Mouse (Mus musculus): ENCODE results near the gene Pink1. TPM values are rescaled to one million over a fixed set of nuclear protein-coding genes. Genes with fewer than 3 reads are reported as not detected.

Pink1 gene
- 138 and 152 TPM in 2 replicates for polyA plus RNA-seq (2015; fragmentation: Nextera tagmentation; extraction: Ambion mirVana)

GRCm38 (mm10) chr4:138326077-138326695 is at the start of gene Pink1:
Gene Pink1 (minus strand): TSS chr4:138326307.

DNA sequence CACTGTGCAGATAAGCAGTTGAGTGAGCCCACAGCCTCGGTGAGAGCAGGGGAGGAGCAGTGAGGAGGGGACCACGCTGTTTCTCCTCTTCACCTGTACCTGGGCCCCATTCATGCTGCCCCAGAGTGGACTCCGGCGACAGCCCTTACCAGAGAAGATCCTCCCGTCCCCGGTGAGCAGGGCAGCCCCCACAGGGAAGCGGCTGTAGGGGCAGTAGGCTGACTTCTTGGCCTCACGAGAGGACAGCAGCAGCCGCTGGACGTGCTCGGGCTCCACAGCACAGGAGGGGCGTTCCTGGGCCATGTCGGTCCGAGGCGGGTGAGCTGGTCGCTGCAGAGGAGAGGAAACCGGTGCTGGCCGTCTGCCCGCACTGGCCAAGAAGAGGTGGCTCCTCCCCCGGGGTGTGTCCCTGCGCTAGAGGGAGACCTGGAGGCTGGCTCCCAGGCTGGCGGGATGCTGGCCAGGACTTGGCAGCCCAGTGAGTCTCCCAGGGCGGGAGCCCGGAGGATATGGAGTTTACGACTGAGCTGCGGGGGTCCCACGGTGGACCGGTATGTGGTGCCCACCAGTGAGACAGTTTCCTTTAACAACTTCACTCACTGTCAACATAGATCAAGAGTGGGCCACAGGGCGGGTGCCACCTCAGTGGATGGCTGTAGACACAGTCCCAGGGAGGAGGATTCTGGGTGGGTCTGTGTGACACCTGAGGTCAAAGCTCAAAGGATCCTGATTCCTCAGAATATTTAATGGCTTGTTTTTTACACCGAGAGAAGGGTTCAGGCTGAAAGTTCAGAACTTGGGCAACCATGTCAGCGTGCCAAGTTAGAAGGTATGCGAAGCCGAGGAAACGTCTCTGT is 41.8 kb upstream of the Pink1 start, which contains the start of gene Cda:
TSS of gene Cda (minus strand) at position 352 of the 857 bp plus-strand sequence.

DNA sequence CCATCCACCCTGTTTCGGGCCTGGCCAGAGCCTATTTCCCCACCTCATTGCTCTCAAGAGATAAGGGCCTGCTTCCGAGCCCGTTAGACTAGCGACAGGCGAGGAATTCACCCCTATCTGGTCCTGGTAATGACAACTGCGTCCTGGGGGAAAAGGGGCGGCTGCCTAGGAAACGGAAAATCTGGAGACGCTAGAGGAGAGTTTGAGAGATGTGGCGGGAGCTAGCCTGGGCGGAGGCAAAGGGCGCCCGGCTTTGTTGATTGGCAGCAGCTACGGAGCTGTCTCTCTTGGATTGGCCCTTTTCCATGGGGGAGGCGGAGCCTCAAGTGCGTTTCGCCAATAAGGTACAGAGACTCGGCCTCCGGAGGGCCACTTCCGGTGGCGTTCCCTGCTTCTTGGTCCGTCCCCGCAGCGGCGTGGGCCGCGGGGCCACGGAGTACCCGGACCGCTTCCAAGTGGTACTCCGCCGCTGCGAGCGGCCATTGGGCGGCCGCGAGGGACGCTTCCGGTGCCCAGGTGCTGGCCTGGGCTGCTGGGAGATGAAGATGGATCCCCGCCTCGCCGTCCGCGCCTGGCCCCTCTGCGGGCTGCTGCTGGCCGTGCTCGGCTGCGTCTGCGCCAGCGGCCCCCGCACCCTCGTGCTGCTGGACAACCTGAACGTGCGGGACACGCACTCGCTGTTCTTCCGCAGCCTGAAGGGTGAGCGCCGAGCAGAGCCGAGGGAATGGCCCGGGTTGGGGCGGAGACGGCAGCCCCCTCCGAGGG is 21.6 kb downstream of the Pink1 start, which contains the start of gene Ddost:
TSS of gene Ddost (plus strand) at position 391 of the 765 bp plus-strand sequence.

Small RNA genes within 50 kb of the gene (microRNA-seq; reads per million reads assigned to microRNA genes)
- gene Gm27646 (not detected), gene Mir7019 (2.3 reads per million)

Other genes with a start within 250 kb of the Pink1 start
- gene Hp1bp3, start 110.0 kb downstream of the Pink1 start, polyA plus RNA-seq (2015; fragmentation: Nextera tagmentation; extraction: Ambion mirVana) = 153 and 158 TPM in 2 replicates
- 18.2 and 19.5 TPM in 2 replicates for gene Sh2d5, start 75.9 kb downstream of the Pink1 start, polyA plus RNA-seq (2015; fragmentation: Nextera tagmentation; extraction: Ambion mirVana)
- gene Kif17, start 75.9 kb downstream of the Pink1 start, polyA plus RNA-seq (2015; fragmentation: Nextera tagmentation; extraction: Ambion mirVana) = 5.4 and 6.0 TPM in 2 replicates
- gene Ddost, start 21.6 kb downstream of the Pink1 start, polyA plus RNA-seq (2015; fragmentation: Nextera tagmentation; extraction: Ambion mirVana) = 213 and 224 TPM in 2 replicates
- 21.4 and 23.0 TPM in 2 replicates for gene Cda, start 41.7 kb upstream of the Pink1 start, polyA plus RNA-seq (2015; fragmentation: Nextera tagmentation; extraction: Ambion mirVana)
- 25.5 and 26.1 TPM in 2 replicates for gene Fam43b, start 70.2 kb upstream of the Pink1 start, polyA plus RNA-seq (2015; fragmentation: Nextera tagmentation; extraction: Ambion mirVana)
- gene Mul1, start 108.4 kb upstream of the Pink1 start, polyA plus RNA-seq (2015; fragmentation: Nextera tagmentation; extraction: Ambion mirVana) = 17.1 and 19.5 TPM in 2 replicates
- gene Camk2n1, start 128.0 kb upstream of the Pink1 start, polyA plus RNA-seq (2015; fragmentation: Nextera tagmentation; extraction: Ambion mirVana) = 42.8 and 44.8 TPM in 2 replicates